Mouse (Mus musculus) bone marrow macrophage, adult 2 months (primary cell): ENCODE results near the gene Calml4.

Experiments
- CTCF ChIP-seq: IDR thresholded peaks from 2 replicates; pipeline ENCODE4 v1.5.1; 2012; ENCODE audit warnings: low read depth, mild to moderate bottlenecking, low read length, moderate library complexity
- POLR2A ChIP-seq: IDR thresholded peaks from 2 replicates; pipeline ENCODE4 v1.6.1; 2012; ENCODE audit warnings: mild to moderate bottlenecking, low read depth, low read length, borderline replicate concordance

DNA sequence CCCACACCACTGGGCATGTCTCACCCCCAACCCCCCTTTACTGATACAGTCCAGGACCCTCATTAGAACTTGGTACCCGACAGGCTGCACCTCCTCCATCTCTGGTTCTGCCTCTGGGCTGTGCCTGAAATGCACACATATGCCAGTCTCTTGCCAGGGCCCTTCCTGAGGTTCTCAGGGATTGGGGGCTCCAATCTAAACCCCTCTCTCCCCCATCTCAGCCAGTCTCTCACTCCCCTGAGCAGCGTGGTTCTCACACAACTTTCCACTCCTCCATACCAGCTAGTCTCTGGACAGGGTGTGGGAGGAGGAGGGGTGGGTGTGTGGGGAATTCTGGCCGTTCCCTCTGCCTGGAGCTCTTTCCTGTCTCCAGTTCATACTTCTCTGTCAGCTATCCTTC, 20.3 kb upstream of the Calml4 start:
- TF ChIP-seq POLR2A = no peak
- TF ChIP-seq CTCF = no peak
